Mouse (Mus musculus): ENCODE data around the gene Tma7.

GRCm38 (mm10) chr9:109056081-109056690 lies 26.2 kb downstream of the Tma7 start:
- TF ChIP-seq CTCF (IDR thresholded peaks at IDR 0.05; ENCODE audit: low read depth) (no peak), EP300 (IDR thresholded peaks at IDR 0.05; ENCODE audit: low read depth) (no peak)

Data from liver, embryonic 14.5 days (tissue).